Mouse (Mus musculus) thymus, adult 2 months (tissue): ENCODE measurements around the gene Gm960.

ENCODE experiments used
- CTCF ChIP-seq: fragments of 200-500 bp; IDR thresholded peaks from 2 replicates; pipeline ENCODE4 v1.5.1; 2012; ENCODE audit warnings: mild to moderate bottlenecking, control low read depth, low read length, moderate library complexity, borderline replicate concordance; ENCODE audit not compliant: control insufficient read depth, poor library complexity, insufficient read depth; ENCODE audit errors: extremely low read depth
- POLR2A ChIP-seq: fragments of 200-500 bp; IDR thresholded peaks from 2 replicates; pipeline ENCODE4 v1.6.1; 2012; ENCODE audit warnings: mild to moderate bottlenecking, low read length, control low read depth, moderate library complexity; ENCODE audit not compliant: control insufficient read depth, poor library complexity, insufficient read depth; ENCODE audit errors: extremely low read depth

- TF ChIP-seq POLR2A = no peak
- TF ChIP-seq CTCF = no peak
Measured at GRCm38 (mm10) chr19:4742229-4742628, 43.8 kb upstream of the Gm960 start.
